Mouse (Mus musculus) layer of hippocampus, adult 8-10 months (tissue): ENCODE measurements around the gene Pdzd2. TPM values are rescaled to one million over a fixed set of nuclear protein-coding genes. Genes with fewer than 3 reads are reported as not detected.

Source experiments
- DNase-seq, 2 experiments: peaks; one replicate each; pipeline ENCODE4 v3.0.0; 2022; ENCODE audit warnings: low spot score in 2 of 2
- total RNA-seq, 4 experiments: library from RNA; stranded (reverse); gene quantifications; 2 replicates each; pipeline ENCODE4 v1.2.4; 2022

The Pdzd2 gene
- total RNA-seq, 4 experiments from 2014 or later = 45.8 to 56.3 (median 53.1) TPM

- no peak for DNase-seq
Observed at GRCm38 (mm10) chr15:12626166-12626565, 113.6 kb downstream of the Pdzd2 start.

- no peak for DNase-seq
Observed at GRCm38 (mm10) chr15:12625524-12625923, 114.2 kb downstream of the Pdzd2 start.

- DNase-seq = no peak
Observed at GRCm38 (mm10) chr15:12623521-12623920, 116.2 kb downstream of the Pdzd2 start.

GRCm38 (mm10) chr15:12622701-12623100 is 117.0 kb downstream of the Pdzd2 start:
- DNase-seq = no peak

GRCm38 (mm10) chr15:12622093-12622643 is 117.6 kb downstream of the Pdzd2 start:
- no peak for DNase-seq

- no peak for DNase-seq
Observed at GRCm38 (mm10) chr15:12619273-12619672, 120.5 kb downstream of the Pdzd2 start.

- DNase-seq = peak in 1 of 2 experiments; percentile 16
Observed at GRCm38 (mm10) chr15:12617651-12618050, 122.1 kb downstream of the Pdzd2 start.

- DNase-seq = no peak
Observed at GRCm38 (mm10) chr15:12617220-12617619, 122.5 kb downstream of the Pdzd2 start.

GRCm38 (mm10) chr15:12614944-12615878 is 124.5 kb downstream of the Pdzd2 start:
- DNase-seq = no peak

- DNase-seq = peak; percentile 19 to 21
Observed at GRCm38 (mm10) chr15:12614011-12614410, 125.7 kb downstream of the Pdzd2 start.

GRCm38 (mm10) chr15:12612944-12613675 is 126.6 kb downstream of the Pdzd2 start:
- DNase-seq = no peak

- DNase-seq = no peak
Observed at GRCm38 (mm10) chr15:12608090-12608489, 131.6 kb downstream of the Pdzd2 start.

- no peak for DNase-seq
Observed at GRCm38 (mm10) chr15:12606306-12606705, 133.4 kb downstream of the Pdzd2 start.

- no peak for DNase-seq
Observed at GRCm38 (mm10) chr15:12605239-12605993, 134.3 kb downstream of the Pdzd2 start.

GRCm38 (mm10) chr15:12603674-12604073 is 136.1 kb downstream of the Pdzd2 start:
- no peak for DNase-seq

- DNase-seq = no peak
Observed at GRCm38 (mm10) chr15:12593094-12593493, 146.6 kb downstream of the Pdzd2 start.

- DNase-seq = no peak
Observed at GRCm38 (mm10) chr15:12592628-12593027, 147.1 kb downstream of the Pdzd2 start.

- no peak for DNase-seq
Observed at GRCm38 (mm10) chr15:12588661-12589060, 151.1 kb downstream of the Pdzd2 start.

GRCm38 (mm10) chr15:12586852-12587424 is 152.8 kb downstream of the Pdzd2 start:
- DNase-seq = no peak

- DNase-seq = peak; percentile 52 to 73
Observed at GRCm38 (mm10) chr15:12586154-12586553, 153.6 kb downstream of the Pdzd2 start.

- DNase-seq = no peak
Observed at GRCm38 (mm10) chr15:12583051-12583450, 156.7 kb downstream of the Pdzd2 start.
